Mouse (Mus musculus): Measurements from ENCODE around the gene Plpp3. TPM values are rescaled to one million over a fixed set of nuclear protein-coding genes. Genes with fewer than 3 reads are reported as not detected.

Plpp3 gene
- polyA plus RNA-seq, 1 experiment, result 48.5 TPM

DNA sequence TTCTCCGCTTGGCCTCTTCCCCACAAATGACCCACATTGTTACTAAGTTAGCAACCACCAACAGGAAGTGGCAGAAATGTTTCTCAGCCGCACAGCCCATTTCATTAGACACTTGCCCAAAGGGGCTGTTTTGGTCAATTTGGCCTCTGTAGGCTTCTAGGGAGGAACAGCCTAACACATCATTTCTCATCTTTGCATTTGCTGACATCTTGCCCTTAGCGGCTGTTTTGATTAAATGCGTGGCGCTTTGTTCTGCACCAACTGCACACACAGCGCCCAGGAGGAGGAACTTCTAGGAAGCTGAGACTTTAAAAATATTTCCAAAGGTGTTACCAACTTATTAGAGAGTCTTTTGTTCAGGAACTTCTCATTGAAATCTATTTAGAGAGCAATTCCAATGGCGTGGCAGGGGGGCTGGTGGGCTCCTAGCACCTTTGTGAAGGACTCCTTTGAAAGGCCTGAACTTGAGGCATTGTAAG is 12.0 kb downstream of the Plpp3 start:
- Histone ChIP-seq H3K27me3 (ENCODE audit: control insufficient read depth, insufficient read depth, low read length) (no peaks in the 10 kb centered on the region), H3K27ac (ENCODE audit: insufficient read depth, low read depth, low read length) (no peak overlapping the region), H3K4me3 (ENCODE audit: low read depth, low read length) (no peak overlapping the region), H3K4me1 (ENCODE audit: control insufficient read depth, insufficient read depth, insufficient read length, low read length) (0 out of 2 replicates have a peak, but pooled peaks cover 2% of the 10 kb centered on the region), H3K36me3 (ENCODE audit: control insufficient read depth, insufficient read depth, low read length) (no peaks in the 10 kb centered on the region)
- 74% methylated on average over 7 of the region's 7 CpGs for whole genome bisulfite sequencing
- TF ChIP-seq POLR2A (IDR thresholded peaks at IDR 0.05; ENCODE audit: low read depth, low read length) (no peak), CTCF (IDR thresholded peaks at IDR 0.05; ENCODE audit: extremely low read depth, insufficient read length, insufficient replicate concordance, low read depth, low read length) (no peak)

DNA sequence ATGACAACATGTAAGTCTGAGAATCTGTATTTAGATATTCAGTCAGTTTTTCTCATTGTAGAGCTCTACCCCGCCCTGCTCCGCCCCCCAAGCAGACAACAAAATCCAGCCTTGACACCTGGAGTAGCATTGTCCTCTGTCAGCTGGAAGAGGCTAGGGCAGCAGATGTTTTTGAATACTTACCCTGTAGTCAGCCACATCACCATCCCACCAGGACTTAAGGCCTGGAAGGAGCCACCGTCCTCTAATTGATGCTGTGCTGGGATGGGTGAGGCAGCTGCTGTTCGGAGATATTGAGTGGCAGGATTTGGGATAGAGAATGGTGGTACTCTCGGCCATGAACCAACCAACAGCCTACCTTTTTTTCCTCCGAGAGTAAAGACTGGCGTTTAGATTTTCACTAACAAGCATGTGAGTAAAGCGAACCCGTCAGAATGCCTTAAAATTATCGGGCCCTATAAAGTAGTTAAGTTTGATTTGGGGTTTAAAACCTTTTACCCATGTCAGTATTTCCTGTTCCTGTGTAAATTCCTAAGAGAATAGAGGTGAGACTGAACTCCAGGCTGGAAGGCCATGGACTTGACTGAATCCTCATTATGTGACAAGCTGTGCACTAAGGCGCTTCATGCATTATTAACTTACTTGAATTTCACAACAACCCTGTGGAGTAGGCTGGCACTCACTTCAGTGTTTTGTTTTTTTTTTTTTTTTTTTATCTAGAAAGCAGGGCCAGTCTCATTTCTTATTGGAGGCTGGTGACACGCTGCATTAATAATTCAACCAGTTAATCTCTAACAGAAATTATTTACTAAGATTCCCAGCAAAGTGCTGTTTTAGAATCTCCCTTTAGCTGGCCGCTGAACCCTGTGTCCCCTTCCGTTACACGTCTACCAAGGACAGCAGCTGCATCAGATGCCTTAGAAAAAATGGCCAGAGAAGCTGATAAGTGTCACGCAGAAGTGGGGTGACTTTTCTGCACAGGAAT is 13.0 kb downstream of the Plpp3 start:
- TF ChIP-seq CTCF (IDR thresholded peaks at IDR 0.05; ENCODE audit: extremely low read depth, insufficient read length, insufficient replicate concordance, low read depth, low read length), result no peak
- TF ChIP-seq POLR2A (IDR thresholded peaks at IDR 0.05; ENCODE audit: low read depth, low read length), result no peak
- no peak overlapping the region for H3K27ac ChIP-seq (ENCODE audit: insufficient read depth, low read depth, low read length)

GRCm38 (mm10) chr4:105170811-105171401 is 13.8 kb downstream of the Plpp3 start:
- H3K36me3 ChIP-seq (ENCODE audit: control insufficient read depth, insufficient read depth, low read length), result no peaks in the 10 kb centered on the region
- H3K4me3 ChIP-seq (ENCODE audit: low read depth, low read length), result no peak overlapping the region
- TF ChIP-seq CTCF (IDR thresholded peaks at IDR 0.05; ENCODE audit: extremely low read depth, insufficient read length, insufficient replicate concordance, low read depth, low read length), result no peak
- H3K4me1 ChIP-seq (ENCODE audit: control insufficient read depth, insufficient read depth, insufficient read length, low read length), result peaks cover 2% of the 10 kb centered on the region; the same call in 1 of the 2 replicates
- no peaks in the 10 kb centered on the region for H3K27me3 ChIP-seq (ENCODE audit: control insufficient read depth, insufficient read depth, low read length)
- WGBS, result 78% methylated on average over 9 of the region's 9 CpGs
- H3K27ac ChIP-seq (ENCODE audit: insufficient read depth, low read depth, low read length), result no peak overlapping the region

More for the DNA sequence above, 13.0 kb downstream of the Plpp3 start:
- Histone ChIP-seq H3K27me3 (ENCODE audit: control insufficient read depth, insufficient read depth, low read length) (no peaks in the 10 kb centered on the region), H3K4me3 (ENCODE audit: low read depth, low read length) (no peak overlapping the region), H3K4me1 (ENCODE audit: control insufficient read depth, insufficient read depth, insufficient read length, low read length) (peaks cover 2% of the 10 kb centered on the region; the same call in 1 of the 2 replicates), H3K36me3 (ENCODE audit: control insufficient read depth, insufficient read depth, low read length) (no peaks in the 10 kb centered on the region)
- WGBS, result 59% methylated on average over 16 of the region's 16 CpGs

DNA sequence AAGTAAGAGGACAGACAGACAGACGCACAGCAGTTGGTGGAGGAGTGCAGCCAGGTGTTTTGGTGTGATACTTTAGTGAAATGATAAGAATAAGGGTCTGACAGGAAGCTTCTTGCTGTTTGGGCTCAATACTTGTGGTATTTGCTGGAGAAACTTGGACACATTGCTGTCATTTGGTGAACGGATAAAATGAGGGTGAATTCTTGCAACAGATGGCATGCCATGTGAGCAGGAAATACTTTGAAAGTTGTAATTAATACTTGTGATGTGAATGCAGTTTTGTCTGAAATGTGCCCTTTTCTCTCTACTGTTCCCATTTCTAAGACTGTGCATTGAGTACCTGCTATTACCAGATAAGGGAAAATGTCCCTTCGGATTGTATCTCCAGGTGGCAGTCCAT is 14.3 kb downstream of the Plpp3 start:
- H3K27ac ChIP-seq (ENCODE audit: insufficient read depth, low read depth, low read length), result no peak overlapping the region
- 77% methylated on average over 3 of the region's 3 CpGs for WGBS
- no peak for TF ChIP-seq CTCF (IDR thresholded peaks at IDR 0.05; ENCODE audit: extremely low read depth, insufficient read length, insufficient replicate concordance, low read depth, low read length)
- no peak for TF ChIP-seq POLR2A (IDR thresholded peaks at IDR 0.05; ENCODE audit: low read depth, low read length)
- no peaks in the 10 kb centered on the region for H3K36me3 ChIP-seq (ENCODE audit: control insufficient read depth, insufficient read depth, low read length)
- H3K27me3 ChIP-seq (ENCODE audit: control insufficient read depth, insufficient read depth, low read length), result no peaks in the 10 kb centered on the region
- H3K4me3 ChIP-seq (ENCODE audit: low read depth, low read length), result no peak overlapping the region
- H3K4me1 ChIP-seq (ENCODE audit: control insufficient read depth, insufficient read depth, insufficient read length, low read length), result peaks cover 2% of the 10 kb centered on the region; the same call in 1 of the 2 replicates

DNA sequence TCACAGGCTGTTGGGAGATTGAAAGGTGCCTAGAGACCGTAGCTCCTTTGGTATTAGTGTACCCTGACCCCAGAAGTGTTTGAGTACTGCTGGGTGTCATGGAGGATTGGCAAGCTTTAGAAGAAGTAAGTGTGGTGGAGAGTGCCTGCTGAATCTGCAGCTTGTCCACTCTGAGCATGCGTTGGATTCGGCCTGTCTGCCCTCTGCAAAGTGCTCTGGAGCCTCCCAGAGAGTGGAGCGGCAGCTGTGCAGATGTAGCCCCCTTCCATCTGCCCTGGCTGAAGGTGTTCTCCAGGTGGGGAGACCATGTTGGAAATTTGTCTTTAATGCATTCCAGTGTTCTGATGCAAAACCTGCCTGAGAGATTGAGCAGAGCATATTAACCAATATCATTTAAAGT is 17.6 kb downstream of the Plpp3 start:
- TF ChIP-seq CTCF (IDR thresholded peaks at IDR 0.05; ENCODE audit: extremely low read depth, insufficient read length, insufficient replicate concordance, low read depth, low read length) (no peak), POLR2A (IDR thresholded peaks at IDR 0.05; ENCODE audit: low read depth, low read length) (no peak)
- no peaks in the 10 kb centered on the region for H3K36me3 ChIP-seq (ENCODE audit: control insufficient read depth, insufficient read depth, low read length)
- H3K27ac ChIP-seq (ENCODE audit: insufficient read depth, low read depth, low read length), result no peak overlapping the region
- no peak overlapping the region for H3K4me3 ChIP-seq (ENCODE audit: low read depth, low read length)
- H3K4me1 ChIP-seq (ENCODE audit: control insufficient read depth, insufficient read depth, insufficient read length, low read length), result peaks cover 3% of the 10 kb centered on the region; the same call in 1 of the 2 replicates
- WGBS, result 80% methylated on average over 4 of the region's 4 CpGs
- H3K27me3 ChIP-seq (ENCODE audit: control insufficient read depth, insufficient read depth, low read length), result no peaks in the 10 kb centered on the region

- no peaks in the 10 kb centered on the region for H3K36me3 ChIP-seq (ENCODE audit: control insufficient read depth, insufficient read depth, low read length)
- 63% methylated on average over 16 of the region's 16 CpGs for WGBS
These were observed 18.3 kb downstream of the Plpp3 start for GRCm38 (mm10) chr4:105175255-105176035.

More at GRCm38 (mm10) chr4:105175255-105176035, 18.3 kb downstream of the Plpp3 start:
- Histone ChIP-seq H3K4me1 (ENCODE audit: control insufficient read depth, insufficient read depth, insufficient read length, low read length) (peaks cover 2% of the 10 kb centered on the region; the same call in 1 of the 2 replicates), H3K4me3 (ENCODE audit: low read depth, low read length) (no peak overlapping the region), H3K27ac (ENCODE audit: insufficient read depth, low read depth, low read length) (no peak overlapping the region), H3K27me3 (ENCODE audit: control insufficient read depth, insufficient read depth, low read length) (no peaks in the 10 kb centered on the region)
- TF ChIP-seq CTCF (IDR thresholded peaks at IDR 0.05; ENCODE audit: extremely low read depth, insufficient read length, insufficient replicate concordance, low read depth, low read length) (no peak), POLR2A (IDR thresholded peaks at IDR 0.05; ENCODE audit: low read depth, low read length) (no peak)

Measured in small intestine, adult 2 months (tissue).